Mouse (Mus musculus) liver, adult 2 months (tissue): Measurements from ENCODE around the gene Rab3c.

Source experiments
- CTCF ChIP-seq: fragments of 200-500 bp; IDR thresholded peaks from 2 replicates; pipeline ENCODE4 v1.5.1; 2011; ENCODE audit warnings: low read depth, low read length, control low read depth
- POLR2A ChIP-seq: fragments of 200-500 bp; IDR thresholded peaks from 2 replicates; pipeline ENCODE4 v1.6.1; 2011; ENCODE audit warnings: low read length, control low read depth; ENCODE audit not compliant: insufficient read depth; ENCODE audit errors: extremely low read depth

- TF ChIP-seq CTCF, result no peak
- no peak for TF ChIP-seq POLR2A
Measured at GRCm38 (mm10) chr13:110318746-110319145, 38.0 kb upstream of the Rab3c start.
